In the genomic region with DNA sequence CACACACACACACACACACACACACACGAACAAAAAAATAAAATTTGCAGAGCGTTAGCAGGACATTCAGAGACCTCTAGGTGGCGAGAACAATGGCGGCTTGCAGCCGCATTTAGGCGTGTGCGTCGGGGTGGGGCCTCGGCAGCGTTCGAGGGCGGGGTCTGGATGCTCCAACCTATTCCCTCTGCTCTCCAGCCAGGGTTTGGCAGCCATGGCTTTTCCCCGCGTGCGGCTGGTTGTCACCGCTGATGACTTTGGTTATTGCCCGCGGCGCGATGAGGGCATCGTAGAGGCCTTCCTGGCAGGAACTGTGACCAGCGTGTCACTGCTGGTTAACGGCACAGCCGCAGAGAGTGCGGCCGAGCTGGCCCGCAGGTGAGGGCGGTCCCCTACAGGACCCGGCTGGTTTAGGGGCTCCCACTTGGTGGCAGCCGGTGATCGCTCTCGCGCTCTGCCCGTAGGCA, we compare ENCODE assay signal across 8 mouse cellular contexts. TPM values are rescaled to one million over a fixed set of nuclear protein-coding genes. Genes with fewer than 3 reads are reported as not detected.
DNase-seq lines count a peak whose midpoint lies in the region; ATAC-seq and TF ChIP-seq lines count a peak whose summit lies in the region.

A gene (minus strand): TSS at position 458 of the 464 bp plus-strand sequence.

- no peak within 1 kb of the TSS for H3K27ac ChIP-seq in heart, embryonic 11.5 days (ENCODE audit: low read depth, low read length)
- H3K27ac ChIP-seq in kidney, embryonic 15.5 days: no peak within 1 kb of the TSS
- H3K27ac ChIP-seq in limb, embryonic 15.5 days: no peak within 1 kb of the TSS
- H3K27ac ChIP-seq in midbrain, postnatal 0 days (ENCODE audit: low read depth, low read length): peak within 1 kb of the TSS; percentile 80

- H3K27me3 ChIP-seq in heart, embryonic 11.5 days (ENCODE audit: control insufficient read depth, insufficient read depth, low read length): peaks cover 3% of the 10 kb centered on the region; the same call in 1 of the 2 replicates
- H3K27me3 ChIP-seq in kidney, embryonic 15.5 days: peaks cover 3% of the 10 kb centered on the region
- H3K27me3 ChIP-seq in limb, embryonic 15.5 days: peaks cover 9% of the 10 kb centered on the region
- H3K27me3 ChIP-seq in midbrain, postnatal 0 days (ENCODE audit: insufficient read depth, low read length): no peaks in the 10 kb centered on the region

- DNase-seq in CD4-positive helper T cell, adult 2 months (ENCODE audit: low read depth, low spot score): peak; percentile 91
- DNase-seq in brain, embryonic 14.5 days (ENCODE audit: low read depth): peak; percentile 95
- DNase-seq in midbrain, postnatal 0 days (ENCODE audit: low spot score): peak; percentile 95
- DNase-seq in spleen, postnatal 10 days (ENCODE audit: low spot score in 2 of 2): peak; percentile 54 to 82

- H3K36me3 ChIP-seq in heart, embryonic 11.5 days (ENCODE audit: control insufficient read depth, insufficient read depth, low read length): no peaks in the 10 kb centered on the region
- H3K36me3 ChIP-seq in kidney, embryonic 15.5 days: peaks cover 11% of the 10 kb centered on the region
- peaks cover 11% of the 10 kb centered on the region for H3K36me3 ChIP-seq in limb, embryonic 15.5 days
- no peaks in the 10 kb centered on the region; the same call in 1 of the 2 replicates for H3K36me3 ChIP-seq in midbrain, postnatal 0 days (ENCODE audit: insufficient read depth, low read length)

- peak within 1 kb of the TSS; percentile 70 for H3K9ac ChIP-seq in heart, embryonic 11.5 days (ENCODE audit: low read depth, low read length)
- H3K9ac ChIP-seq in kidney, embryonic 15.5 days: peak within 1 kb of the TSS; percentile 53
- peak within 1 kb of the TSS; percentile 35; the same call in 1 of the 2 replicates for H3K9ac ChIP-seq in limb, embryonic 15.5 days
- H3K9ac ChIP-seq in midbrain, postnatal 0 days (replicated peaks; ENCODE audit: low read length, poor library complexity, severe bottlenecking): peak within 1 kb of the TSS; percentile 77

- H3K4me3 ChIP-seq in heart, embryonic 11.5 days (ENCODE audit: low read depth, low read length): peak within 1 kb of the TSS; percentile 61
- H3K4me3 ChIP-seq in kidney, embryonic 15.5 days (replicated peaks): peak within 1 kb of the TSS; percentile 64
- peak within 1 kb of the TSS; percentile 60 for H3K4me3 ChIP-seq in limb, embryonic 15.5 days
- H3K4me3 ChIP-seq in midbrain, postnatal 0 days (ENCODE audit: low read depth, low read length): peak within 1 kb of the TSS; percentile 68

- no peak for TF ChIP-seq POLR2A in brain, embryonic 14.5 days (IDR thresholded peaks at IDR 0.05; ENCODE audit: borderline replicate concordance, extremely low read depth, insufficient read depth, insufficient read length, poor library complexity, severe bottlenecking)

- peaks cover 11% of the 10 kb centered on the region for H3K4me1 ChIP-seq in heart, embryonic 11.5 days (ENCODE audit: control insufficient read depth, insufficient read depth, low read length)
- H3K4me1 ChIP-seq in kidney, embryonic 15.5 days: peaks cover 16% of the 10 kb centered on the region
- peaks cover 16% of the 10 kb centered on the region for H3K4me1 ChIP-seq in limb, embryonic 15.5 days
- H3K4me1 ChIP-seq in midbrain, postnatal 0 days (ENCODE audit: insufficient read depth, low read length): peaks cover 3% of the 10 kb centered on the region; the same call in 1 of the 2 replicates

- H3K9me3 ChIP-seq in heart, embryonic 11.5 days (replicated peaks; ENCODE audit: control insufficient read depth, low read length): no peaks in the 10 kb centered on the region
- no peaks in the 10 kb centered on the region for H3K9me3 ChIP-seq in kidney, embryonic 15.5 days (replicated peaks)
- H3K9me3 ChIP-seq in limb, embryonic 15.5 days: no peaks in the 10 kb centered on the region
- no peaks in the 10 kb centered on the region for H3K9me3 ChIP-seq in midbrain, postnatal 0 days (ENCODE audit: low read length)

- H3K4me2 ChIP-seq in heart, embryonic 11.5 days: peak within 1 kb of the TSS; percentile 100
- peak within 1 kb of the TSS; percentile 100 for H3K4me2 ChIP-seq in kidney, embryonic 15.5 days
- H3K4me2 ChIP-seq in limb, embryonic 15.5 days: peak within 1 kb of the TSS; percentile 99
- H3K4me2 ChIP-seq in midbrain, postnatal 0 days (ENCODE audit: low read depth, low read length, poor library complexity, severe bottlenecking): peak within 1 kb of the TSS; percentile 88

- TF ChIP-seq CTCF in brain, embryonic 14.5 days (IDR thresholded peaks at IDR 0.05; ENCODE audit: borderline replicate concordance, extremely low read depth, insufficient read depth, insufficient read length): peak; percentile 56; the same call in 1 of the 2 replicates
- TF ChIP-seq CTCF in midbrain, postnatal 0 days (IDR thresholded peaks at IDR 0.05): peak; percentile 81

- peak; percentile 81 for ATAC-seq in erythroblast, adult 5-6 weeks (replicated peaks; ENCODE audit: low FRiP score, poor library complexity, severe bottlenecking)
- ATAC-seq in heart, embryonic 11.5 days (replicated peaks; ENCODE audit: insufficient number of reproducible peaks, low FRiP score, low TSS enrichment): peak; percentile 66
- peak; percentile 78 for ATAC-seq in kidney, embryonic 15.5 days (replicated peaks; ENCODE audit: low FRiP score)
- ATAC-seq in limb, embryonic 15.5 days (ENCODE audit: insufficient number of reproducible peaks, low FRiP score, low TSS enrichment, low read depth): peak; percentile 80
- ATAC-seq in midbrain, postnatal 0 days (ENCODE audit: low FRiP score): peak; percentile 88

- WGBS in heart, embryonic 11.5 days (ENCODE audit: insufficient replicate concordance): under 1% methylated on average over 34 of the region's 34 CpGs
- WGBS in kidney, embryonic 15.5 days: under 1% methylated on average over 34 of the region's 34 CpGs
- whole genome bisulfite sequencing in limb, embryonic 15.5 days: under 1% methylated on average over 34 of the region's 34 CpGs
- under 1% methylated on average over 34 of the region's 34 CpGs for WGBS in midbrain, postnatal 0 days

RNA-seq across cellular contexts. Expression of the gene that starts here (rescaled TPM):
- 5.4 and 6.2 TPM in 2 replicates for polyA plus RNA-seq in brain, embryonic 14.5 days (2012; rRNA removed)
- 0.38 TPM in 1 of 2 replicates, not detected in the other for total RNA-seq in erythroblast, adult 5-6 weeks (2015; ENCODE audit: low replicate concordance)
- total RNA-seq in erythroblast, adult 5-6 weeks (2017; ENCODE audit: low replicate concordance): not detected in 2 replicates
- 0.07 TPM in 1 of 2 replicates, not detected in the other for polyA plus RNA-seq in heart, embryonic 11.5 days (2014; fragmentation: Nextera tagmentation; extraction: Ambion mirVana)
- polyA plus RNA-seq in kidney, embryonic 15.5 days (2015; fragmentation: Nextera tagmentation; extraction: Ambion mirVana): 0.53 and 0.60 TPM in 2 replicates
- polyA plus RNA-seq in limb, embryonic 15.5 days (2015; fragmentation: Nextera tagmentation; extraction: Ambion mirVana): 0.63 and 0.93 TPM in 2 replicates
- total RNA-seq in midbrain, postnatal 0 days (2014; rRNA removed): 9.0 and 9.6 TPM in 2 replicates
- 4.3 and 4.4 TPM in 2 replicates for polyA plus RNA-seq in midbrain, postnatal 0 days (2015; fragmentation: Nextera tagmentation; extraction: Ambion mirVana)

Comparison
In these comparisons a context has a peak if more than half of its experiments do, and no peak if none do; other contexts are left out.
1. Peak in ATAC-seq in erythroblast, adult 5-6 weeks; RNA of the gene not detected or under 1 TPM.
2. Peak in ATAC-seq, H3K4me3 ChIP-seq, H3K9ac ChIP-seq and H3K4me2 ChIP-seq in heart, embryonic 11.5 days; RNA of the gene not detected or under 1 TPM.
3. Peak in ATAC-seq, H3K4me3 ChIP-seq, H3K9ac ChIP-seq and H3K4me2 ChIP-seq in kidney, embryonic 15.5 days; RNA of the gene not detected or under 1 TPM.
4. Peak in ATAC-seq, H3K4me3 ChIP-seq, H3K9ac ChIP-seq and H3K4me2 ChIP-seq in limb, embryonic 15.5 days; RNA of the gene not detected or under 1 TPM.